Mouse (Mus musculus): ENCODE results near the gene Cd209c. TPM values are rescaled to one million over a fixed set of nuclear protein-coding genes. Genes with fewer than 3 reads are reported as not detected.

Cd209c gene
- 0.80 and 0.91 TPM in 2 replicates for polyA plus RNA-seq (2014; fragmentation: Nextera tagmentation; extraction: Ambion mirVana)

DNA sequence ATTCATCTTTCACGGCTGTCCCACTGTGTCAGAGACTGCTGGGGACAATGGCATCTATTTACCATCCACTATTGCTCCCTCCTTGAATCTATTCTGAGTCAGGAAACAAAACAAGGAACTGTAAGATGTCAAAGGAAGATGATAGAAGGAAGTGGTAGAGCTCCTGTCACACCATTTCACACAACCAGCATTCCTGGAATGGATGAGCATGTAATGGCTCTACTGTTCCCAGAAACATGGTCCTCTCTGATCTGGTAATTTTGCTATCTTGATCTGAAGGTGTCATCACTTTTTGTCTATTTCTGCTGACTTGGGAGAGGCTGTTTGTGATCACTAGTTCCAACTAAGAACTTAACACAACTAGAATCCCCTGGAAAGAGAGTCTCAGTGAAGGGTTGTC, at the start of gene Cd209c:
Gene Cd209c (minus strand): TSS at position 101 of the 400 bp plus-strand sequence.
- WGBS: 86% methylated on average over 1 of the region's 1 CpGs
- no peaks in the 10 kb centered on the region for H3K27me3 ChIP-seq (ENCODE audit: control insufficient read depth, insufficient read depth, low read length)

DNA sequence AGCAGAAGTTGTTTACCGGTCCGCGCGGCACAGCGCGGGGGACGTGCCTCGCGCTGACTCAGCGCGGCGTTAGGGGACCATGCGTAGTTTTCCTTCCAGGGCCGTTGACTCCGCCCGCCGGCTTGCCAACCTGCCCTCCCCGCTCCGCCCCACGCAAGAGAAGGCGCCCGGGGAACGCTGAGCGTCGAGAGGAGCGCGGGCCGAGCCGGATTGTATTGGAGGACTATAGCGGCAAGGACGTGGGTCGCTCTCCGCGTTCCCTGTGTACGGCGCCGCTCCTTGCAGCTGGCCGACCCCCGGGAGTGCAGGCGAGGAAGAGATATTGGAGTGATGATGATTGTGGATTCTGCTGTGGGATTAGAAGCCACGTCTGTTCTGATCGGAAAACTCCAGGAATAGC, 39.7 kb upstream of the Cd209c start:
- H3K27me3 ChIP-seq (ENCODE audit: control insufficient read depth, insufficient read depth, low read length): no peaks in the 10 kb centered on the region
- ATAC-seq (ENCODE audit: low FRiP score) (peak; percentile 22; the same call in 1 of the 2 replicates), DNase-seq (ENCODE audit: low spot score) (peak; percentile 0)
- H3K9me3 ChIP-seq (ENCODE audit: control insufficient read depth, low read length): no peaks in the 10 kb centered on the region
- H3K9ac ChIP-seq (ENCODE audit: low read depth, low read length): no peak overlapping the region
- H3K27ac ChIP-seq (ENCODE audit: low read depth, low read length): no peak overlapping the region
- no peak overlapping the region for H3K4me3 ChIP-seq (ENCODE audit: low read depth, low read length)
- H3K4me2 ChIP-seq (replicated peaks; ENCODE audit: low read depth, low read length): no peak overlapping the region
- no peaks in the 10 kb centered on the region for H3K4me1 ChIP-seq (replicated peaks; ENCODE audit: control insufficient read depth, insufficient read depth, low read length)
- no peaks in the 10 kb centered on the region for H3K36me3 ChIP-seq (ENCODE audit: control insufficient read depth, insufficient read depth, low read length)
- 26% methylated on average over 42 of the region's 42 CpGs for WGBS

More for the DNA sequence above, at the start of gene Cd209c:
- Histone ChIP-seq H3K9me3 (ENCODE audit: control insufficient read depth, low read length) (peaks cover 4% of the 10 kb centered on the region), H3K4me1 (replicated peaks; ENCODE audit: control insufficient read depth, insufficient read depth, low read length) (no peaks in the 10 kb centered on the region), H3K4me3 (ENCODE audit: low read depth, low read length) (no peak within 1 kb of the TSS), H3K4me2 (replicated peaks; ENCODE audit: low read depth, low read length) (no peak within 1 kb of the TSS), H3K27ac (ENCODE audit: low read depth, low read length) (no peak within 1 kb of the TSS), H3K9ac (ENCODE audit: low read depth, low read length) (no peak within 1 kb of the TSS), H3K36me3 (ENCODE audit: control insufficient read depth, insufficient read depth, low read length) (no peaks in the 10 kb centered on the region)
- DNase-seq (ENCODE audit: low spot score) (no peak), ATAC-seq (ENCODE audit: low FRiP score) (no peak)

DNA sequence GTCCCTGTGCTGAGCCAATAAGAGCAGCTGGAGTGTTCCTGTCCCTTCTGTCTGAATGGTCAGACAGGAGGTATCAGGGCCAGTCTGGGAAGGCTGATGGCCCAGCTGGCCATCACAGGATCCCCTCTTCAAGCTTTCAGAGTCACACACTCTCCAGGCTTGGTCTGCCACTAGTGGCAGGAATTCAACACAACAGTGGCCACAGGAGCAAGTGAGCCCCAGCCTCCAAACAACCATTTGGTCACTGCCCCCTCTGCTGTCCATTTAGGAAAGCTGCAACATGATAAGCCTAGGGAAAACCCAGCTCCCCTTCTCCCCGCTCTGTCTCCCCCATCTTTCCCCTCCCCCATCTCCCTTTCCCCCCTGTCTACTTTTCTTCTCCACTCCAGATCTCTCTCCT, 1.5 kb upstream of the Cd209c start:
- Histone ChIP-seq H3K9me3 (ENCODE audit: control insufficient read depth, low read length) (peaks cover 4% of the 10 kb centered on the region), H3K27me3 (ENCODE audit: control insufficient read depth, insufficient read depth, low read length) (no peaks in the 10 kb centered on the region), H3K36me3 (ENCODE audit: control insufficient read depth, insufficient read depth, low read length) (no peaks in the 10 kb centered on the region), H3K27ac (ENCODE audit: low read depth, low read length) (no peak overlapping the region), H3K4me2 (replicated peaks; ENCODE audit: low read depth, low read length) (no peak overlapping the region), H3K4me3 (ENCODE audit: low read depth, low read length) (no peak overlapping the region), H3K9ac (ENCODE audit: low read depth, low read length) (no peak overlapping the region), H3K4me1 (replicated peaks; ENCODE audit: control insufficient read depth, insufficient read depth, low read length) (no peaks in the 10 kb centered on the region)
- DNase-seq (ENCODE audit: low spot score) (no peak), ATAC-seq (ENCODE audit: low FRiP score) (no peak)
- no CpG with 5 or more reads among the region's 1 CpGs for WGBS

DNA sequence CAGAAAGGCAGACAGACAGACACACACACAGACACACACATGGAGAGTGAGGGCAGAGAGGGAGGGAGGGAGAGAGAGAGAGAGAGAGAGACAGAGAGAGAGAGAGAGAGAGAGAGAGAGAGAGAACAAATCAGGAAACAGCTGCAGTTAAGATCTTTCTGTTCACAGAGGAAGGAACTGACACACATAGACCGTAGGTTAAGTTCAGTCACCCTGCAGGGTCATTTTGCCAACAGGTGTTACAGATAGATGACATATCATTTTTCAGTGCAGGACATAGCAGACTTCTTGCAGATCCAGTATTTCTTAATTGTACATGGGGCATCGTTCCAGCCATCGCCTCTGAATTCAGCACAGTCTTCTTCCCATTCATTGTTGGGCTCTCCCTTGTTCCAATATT, 14.5 kb downstream of the Cd209c start:
- Histone ChIP-seq H3K27me3 (ENCODE audit: control insufficient read depth, insufficient read depth, low read length) (no peaks in the 10 kb centered on the region), H3K9ac (ENCODE audit: low read depth, low read length) (no peak overlapping the region), H3K36me3 (ENCODE audit: control insufficient read depth, insufficient read depth, low read length) (no peaks in the 10 kb centered on the region), H3K4me3 (ENCODE audit: low read depth, low read length) (no peak overlapping the region), H3K9me3 (ENCODE audit: control insufficient read depth, low read length) (no peaks in the 10 kb centered on the region), H3K4me2 (replicated peaks; ENCODE audit: low read depth, low read length) (no peak overlapping the region), H3K27ac (ENCODE audit: low read depth, low read length) (no peak overlapping the region), H3K4me1 (replicated peaks; ENCODE audit: control insufficient read depth, insufficient read depth, low read length) (no peaks in the 10 kb centered on the region)
- ATAC-seq (ENCODE audit: low FRiP score) (no peak), DNase-seq (ENCODE audit: low spot score) (no peak)
- WGBS: 95% methylated on average over 3 of the region's 3 CpGs

DNA sequence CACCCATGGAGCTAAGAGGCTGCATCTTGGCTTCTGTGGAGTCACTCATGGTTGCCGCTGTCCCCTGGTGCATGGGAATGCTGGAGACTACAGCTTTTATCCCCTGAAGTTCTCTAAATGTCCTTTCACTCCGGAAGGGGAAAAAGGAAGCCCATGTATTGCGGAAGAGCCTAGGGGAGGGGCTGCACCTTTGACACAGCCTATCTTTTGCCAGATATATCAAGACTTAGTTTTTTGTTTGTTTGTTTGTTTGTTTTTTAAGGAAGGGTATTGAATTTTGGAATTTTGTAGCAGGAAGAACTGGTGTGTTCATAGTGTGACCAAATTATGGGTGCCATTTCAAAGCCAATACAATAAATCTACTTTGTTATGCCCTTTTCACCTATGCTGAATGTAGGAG, 27.8 kb downstream of the Cd209c start, which contains the start of gene Cd209b:
Gene Cd209b (minus strand): TSS at position 101 of the 400 bp plus-strand sequence.
- DNase-seq (ENCODE audit: low spot score) (no peak), ATAC-seq (ENCODE audit: low FRiP score) (no peak)
- Histone ChIP-seq H3K4me3 (ENCODE audit: low read depth, low read length) (no peak within 1 kb of the TSS), H3K4me1 (replicated peaks; ENCODE audit: control insufficient read depth, insufficient read depth, low read length) (no peaks in the 10 kb centered on the region), H3K27ac (ENCODE audit: low read depth, low read length) (no peak within 1 kb of the TSS), H3K27me3 (ENCODE audit: control insufficient read depth, insufficient read depth, low read length) (no peaks in the 10 kb centered on the region), H3K9me3 (ENCODE audit: control insufficient read depth, low read length) (no peaks in the 10 kb centered on the region; the same call in 1 of the 2 replicates), H3K36me3 (ENCODE audit: control insufficient read depth, insufficient read depth, low read length) (no peaks in the 10 kb centered on the region), H3K9ac (ENCODE audit: low read depth, low read length) (no peak within 1 kb of the TSS), H3K4me2 (replicated peaks; ENCODE audit: low read depth, low read length) (no peak within 1 kb of the TSS)
- WGBS: 87% methylated on average over 3 of the region's 3 CpGs

Other genes starting within 250 kb of the Cd209c start
- 0.39 TPM in 1 of 2 replicates, not detected in the other for gene Clec4g, start 234.1 kb downstream of the Cd209c start, polyA plus RNA-seq (2014; fragmentation: Nextera tagmentation; extraction: Ambion mirVana)
- gene Cd209a, start 205.8 kb downstream of the Cd209c start, polyA plus RNA-seq (2014; fragmentation: Nextera tagmentation; extraction: Ambion mirVana): not detected in 2 replicates
- gene Cd209e, start 100.4 kb downstream of the Cd209c start, polyA plus RNA-seq (2014; fragmentation: Nextera tagmentation; extraction: Ambion mirVana): not detected in 2 replicates
- not detected in 2 replicates for gene Cd209d, start 76.2 kb downstream of the Cd209c start, polyA plus RNA-seq (2014; fragmentation: Nextera tagmentation; extraction: Ambion mirVana)
- not detected in 2 replicates for gene Cd209b, start 27.9 kb downstream of the Cd209c start, polyA plus RNA-seq (2014; fragmentation: Nextera tagmentation; extraction: Ambion mirVana)
- not detected in 2 replicates for gene Cd209f, start 151.1 kb upstream of the Cd209c start, polyA plus RNA-seq (2014; fragmentation: Nextera tagmentation; extraction: Ambion mirVana)
- not detected in 2 replicates for gene Cd209g, start 179.4 kb upstream of the Cd209c start, polyA plus RNA-seq (2014; fragmentation: Nextera tagmentation; extraction: Ambion mirVana)
- 28.1 and 33.5 TPM in 2 replicates for gene Evi5l, start 211.8 kb upstream of the Cd209c start, polyA plus RNA-seq (2014; fragmentation: Nextera tagmentation; extraction: Ambion mirVana)

All from hindbrain, embryonic 11.5 days (tissue).